Mouse (Mus musculus) Muller cell, postnatal 12 days (primary cell): ENCODE data around the gene Dnajc17.

Experiments used
- DNase-seq: peaks from one replicate; pipeline ENCODE4 v3.0.0-alpha.2; 2015; ENCODE audit errors: inconsistent ontology term

Gene Dnajc17

GRCm38 (mm10) chr2:119163135-119163534 lies 45.5 kb downstream of the Dnajc17 start:
- no peak for DNase-seq

- DNase-seq: no peak
These were observed 47.3 kb downstream of the Dnajc17 start for GRCm38 (mm10) chr2:119161247-119161646.

- no peak for DNase-seq
These were observed 50.8 kb downstream of the Dnajc17 start for GRCm38 (mm10) chr2:119157836-119158235.

GRCm38 (mm10) chr2:119156681-119157572 lies 51.7 kb downstream of the Dnajc17 start, which contains the start of gene Rmdn3:
Gene Rmdn3 (minus strand): TSS chr2:119157034.
- peak; percentile 95 for DNase-seq

GRCm38 (mm10) chr2:119156081-119156680 lies 52.4 kb downstream of the Dnajc17 start:
- no peak for DNase-seq

- no peak for DNase-seq
These were observed 53.2 kb downstream of the Dnajc17 start for GRCm38 (mm10) chr2:119155388-119155787.

GRCm38 (mm10) chr2:119154683-119155082 lies 53.9 kb downstream of the Dnajc17 start:
- DNase-seq: no peak

GRCm38 (mm10) chr2:119152255-119152654 lies 56.3 kb downstream of the Dnajc17 start:
- no peak for DNase-seq

GRCm38 (mm10) chr2:119147775-119148174 lies 60.8 kb downstream of the Dnajc17 start:
- no peak for DNase-seq

- no peak for DNase-seq
These were observed 61.4 kb downstream of the Dnajc17 start for GRCm38 (mm10) chr2:119147160-119147678.

GRCm38 (mm10) chr2:119146435-119146834 lies 62.2 kb downstream of the Dnajc17 start:
- DNase-seq: no peak

GRCm38 (mm10) chr2:119145199-119145598 lies 63.4 kb downstream of the Dnajc17 start:
- no peak for DNase-seq

- DNase-seq: no peak
These were observed 72.2 kb downstream of the Dnajc17 start for GRCm38 (mm10) chr2:119136346-119136898.
